Mouse (Mus musculus): ENCODE measurements at regions not wholly inside any gene's neighbourhood (a gene's known extent, or its start where the extent isn't known, plus 50 kb on each side); places are given as distances from the start of the nearest gene placed in this dataset.

- ATAC-seq = no peak
- 71% methylated on average over 5 of the region's 5 CpGs for WGBS
- H3K9ac ChIP-seq (ENCODE audit: low read depth, low read length) = no peak overlapping the region
- no peak overlapping the region for H3K4me3 ChIP-seq (ENCODE audit: low read length)
- H3K27me3 ChIP-seq (replicated peaks; ENCODE audit: control insufficient read depth, insufficient read depth, low read length) = no peaks in the 10 kb centered on the region
- no peaks in the 10 kb centered on the region for H3K4me1 ChIP-seq (ENCODE audit: control insufficient read depth, insufficient read depth, low read depth, low read length)
- no peak overlapping the region for H3K27ac ChIP-seq (ENCODE audit: low read depth, low read length)
- H3K9me3 ChIP-seq (ENCODE audit: control insufficient read depth, low read length) = no peaks in the 10 kb centered on the region
- H3K36me3 ChIP-seq (ENCODE audit: control insufficient read depth, insufficient read depth, low read length) = no peaks in the 10 kb centered on the region
- H3K4me2 ChIP-seq (ENCODE audit: low read length) = no peak overlapping the region
Measured at GRCm38 (mm10) chr10:97078022-97078473, 401.4 kb upstream of the Dcn start.

- no peaks in the 10 kb centered on the region for H3K4me1 ChIP-seq (ENCODE audit: control insufficient read depth, insufficient read depth, low read depth, low read length)
- H3K4me2 ChIP-seq (ENCODE audit: low read length) = no peak overlapping the region
- H3K9ac ChIP-seq (ENCODE audit: low read depth, low read length) = no peak overlapping the region
- no peak for ATAC-seq
- no peaks in the 10 kb centered on the region for H3K9me3 ChIP-seq (ENCODE audit: control insufficient read depth, low read length)
- no peak overlapping the region for H3K27ac ChIP-seq (ENCODE audit: low read depth, low read length)
- no peaks in the 10 kb centered on the region for H3K27me3 ChIP-seq (replicated peaks; ENCODE audit: control insufficient read depth, insufficient read depth, low read length)
- no peaks in the 10 kb centered on the region for H3K36me3 ChIP-seq (ENCODE audit: control insufficient read depth, insufficient read depth, low read length)
- no peak overlapping the region for H3K4me3 ChIP-seq (ENCODE audit: low read length)
- 78% methylated on average over 6 of the region's 6 CpGs for WGBS
Measured at GRCm38 (mm10) chr10:97079575-97079974, 399.8 kb upstream of the Dcn start.

- Histone ChIP-seq H3K27me3 (replicated peaks; ENCODE audit: control insufficient read depth, insufficient read depth, low read length) (no peaks in the 10 kb centered on the region), H3K4me1 (ENCODE audit: control insufficient read depth, insufficient read depth, low read depth, low read length) (no peaks in the 10 kb centered on the region), H3K4me3 (ENCODE audit: low read length) (no peak overlapping the region), H3K36me3 (ENCODE audit: control insufficient read depth, insufficient read depth, low read length) (no peaks in the 10 kb centered on the region), H3K27ac (ENCODE audit: low read depth, low read length) (no peak overlapping the region), H3K4me2 (ENCODE audit: low read length) (no peak overlapping the region), H3K9me3 (ENCODE audit: control insufficient read depth, low read length) (no peaks in the 10 kb centered on the region), H3K9ac (ENCODE audit: low read depth, low read length) (no peak overlapping the region)
- ATAC-seq = peak; percentile 64; the same call in 1 of the 2 replicates
- 66% methylated on average over 5 of the region's 5 CpGs for WGBS
Measured at GRCm38 (mm10) chr10:97087286-97087685, 392.1 kb upstream of the Dcn start.

- Histone ChIP-seq H3K9ac (ENCODE audit: low read depth, low read length) (no peak overlapping the region), H3K4me1 (ENCODE audit: control insufficient read depth, insufficient read depth, low read depth, low read length) (no peaks in the 10 kb centered on the region), H3K27me3 (replicated peaks; ENCODE audit: control insufficient read depth, insufficient read depth, low read length) (no peaks in the 10 kb centered on the region), H3K27ac (ENCODE audit: low read depth, low read length) (no peak overlapping the region), H3K9me3 (ENCODE audit: control insufficient read depth, low read length) (no peaks in the 10 kb centered on the region), H3K36me3 (ENCODE audit: control insufficient read depth, insufficient read depth, low read length) (no peaks in the 10 kb centered on the region), H3K4me3 (ENCODE audit: low read length) (no peak overlapping the region), H3K4me2 (ENCODE audit: low read length) (no peak overlapping the region)
- no peak for ATAC-seq
- 65% methylated on average over 7 of the region's 7 CpGs for WGBS
Measured at GRCm38 (mm10) chr10:97090254-97090653, 389.2 kb upstream of the Dcn start.

GRCm38 (mm10) chr10:97093886-97094285 lies 385.5 kb upstream of the Dcn start:
- no peaks in the 10 kb centered on the region for H3K4me1 ChIP-seq (ENCODE audit: control insufficient read depth, insufficient read depth, low read depth, low read length)
- ATAC-seq = no peak
- H3K9me3 ChIP-seq (ENCODE audit: control insufficient read depth, low read length) = no peaks in the 10 kb centered on the region
- H3K27ac ChIP-seq (ENCODE audit: low read depth, low read length) = no peak overlapping the region
- H3K9ac ChIP-seq (ENCODE audit: low read depth, low read length) = no peak overlapping the region
- H3K36me3 ChIP-seq (ENCODE audit: control insufficient read depth, insufficient read depth, low read length) = no peaks in the 10 kb centered on the region
- H3K4me3 ChIP-seq (ENCODE audit: low read length) = no peak overlapping the region
- H3K27me3 ChIP-seq (replicated peaks; ENCODE audit: control insufficient read depth, insufficient read depth, low read length) = no peaks in the 10 kb centered on the region
- H3K4me2 ChIP-seq (ENCODE audit: low read length) = no peak overlapping the region
- 8% methylated on average over 3 of the region's 3 CpGs for WGBS

GRCm38 (mm10) chr10:97114501-97114900 lies 364.9 kb upstream of the Dcn start:
- no peaks in the 10 kb centered on the region for H3K36me3 ChIP-seq (ENCODE audit: control insufficient read depth, insufficient read depth, low read length)
- WGBS = 67% methylated on average over 3 of the region's 3 CpGs
- peak; percentile 77 for ATAC-seq

GRCm38 (mm10) chr10:97122693-97123092 lies 356.7 kb upstream of the Dcn start:
- ATAC-seq = no peak
- H3K27ac ChIP-seq (ENCODE audit: low read depth, low read length) = no peak overlapping the region

More at GRCm38 (mm10) chr10:97114501-97114900, 364.9 kb upstream of the Dcn start:
- Histone ChIP-seq H3K9me3 (ENCODE audit: control insufficient read depth, low read length) (no peaks in the 10 kb centered on the region; the same call in 1 of the 2 replicates), H3K27me3 (replicated peaks; ENCODE audit: control insufficient read depth, insufficient read depth, low read length) (no peaks in the 10 kb centered on the region), H3K4me2 (ENCODE audit: low read length) (no peak overlapping the region), H3K4me1 (ENCODE audit: control insufficient read depth, insufficient read depth, low read depth, low read length) (no peaks in the 10 kb centered on the region), H3K9ac (ENCODE audit: low read depth, low read length) (no peak overlapping the region), H3K27ac (ENCODE audit: low read depth, low read length) (no peak overlapping the region), H3K4me3 (ENCODE audit: low read length) (no peak overlapping the region)

GRCm38 (mm10) chr10:97141561-97141960 lies 337.8 kb upstream of the Dcn start:
- no peak for ATAC-seq
- H3K9me3 ChIP-seq (ENCODE audit: control insufficient read depth, low read length) = no peaks in the 10 kb centered on the region
- no peaks in the 10 kb centered on the region for H3K4me1 ChIP-seq (ENCODE audit: control insufficient read depth, insufficient read depth, low read depth, low read length)
- H3K27me3 ChIP-seq (replicated peaks; ENCODE audit: control insufficient read depth, insufficient read depth, low read length) = no peaks in the 10 kb centered on the region
- H3K4me2 ChIP-seq (ENCODE audit: low read length) = no peak overlapping the region
- no peak overlapping the region for H3K27ac ChIP-seq (ENCODE audit: low read depth, low read length)
- no peak overlapping the region for H3K9ac ChIP-seq (ENCODE audit: low read depth, low read length)
- WGBS = 66% methylated on average over 2 of the region's 2 CpGs
- no peak overlapping the region for H3K4me3 ChIP-seq (ENCODE audit: low read length)
- H3K36me3 ChIP-seq (ENCODE audit: control insufficient read depth, insufficient read depth, low read length) = no peaks in the 10 kb centered on the region

More at GRCm38 (mm10) chr10:97122693-97123092, 356.7 kb upstream of the Dcn start:
- H3K4me3 ChIP-seq (ENCODE audit: low read length) = no peak overlapping the region
- no peaks in the 10 kb centered on the region for H3K4me1 ChIP-seq (ENCODE audit: control insufficient read depth, insufficient read depth, low read depth, low read length)
- no peaks in the 10 kb centered on the region for H3K36me3 ChIP-seq (ENCODE audit: control insufficient read depth, insufficient read depth, low read length)
- H3K9ac ChIP-seq (ENCODE audit: low read depth, low read length) = no peak overlapping the region
- no peaks in the 10 kb centered on the region for H3K27me3 ChIP-seq (replicated peaks; ENCODE audit: control insufficient read depth, insufficient read depth, low read length)
- 0 out of 2 replicates have a peak, but pooled peaks cover 3% of the 10 kb centered on the region for H3K9me3 ChIP-seq (ENCODE audit: control insufficient read depth, low read length)
- 27% methylated on average over 1 of the region's 1 CpGs for WGBS
- no peak overlapping the region for H3K4me2 ChIP-seq (ENCODE audit: low read length)

GRCm38 (mm10) chr10:97158561-97159395 lies 320.6 kb upstream of the Dcn start:
- Histone ChIP-seq H3K4me2 (ENCODE audit: low read length) (no peak overlapping the region), H3K9me3 (ENCODE audit: control insufficient read depth, low read length) (no peaks in the 10 kb centered on the region), H3K27ac (ENCODE audit: low read depth, low read length) (no peak overlapping the region), H3K4me3 (ENCODE audit: low read length) (no peak overlapping the region), H3K36me3 (ENCODE audit: control insufficient read depth, insufficient read depth, low read length) (no peaks in the 10 kb centered on the region), H3K4me1 (ENCODE audit: control insufficient read depth, insufficient read depth, low read depth, low read length) (0 out of 2 replicates have a peak, but pooled peaks cover 3% of the 10 kb centered on the region), H3K27me3 (replicated peaks; ENCODE audit: control insufficient read depth, insufficient read depth, low read length) (no peaks in the 10 kb centered on the region), H3K9ac (ENCODE audit: low read depth, low read length) (no peak overlapping the region)
- ATAC-seq = no peak; the same call in 1 of the 2 replicates
- WGBS = 36% methylated on average over 10 of the region's 11 CpGs

Data from hindbrain, embryonic 16.5 days (tissue).